Mouse (Mus musculus) Patski (cell line): ENCODE data around the gene Gigyf1. TPM values are rescaled to one million over a fixed set of nuclear protein-coding genes. Genes with fewer than 3 reads are reported as not detected.
A peak's percentile ranks its signal among the peaks of the same experiment; 100 is the strongest.

Source experiments
- ATAC-seq: fragments of 100-300 bp; one replicate; pipeline ENCODE4 v1.8.0; 2021
- CTCF ChIA-PET: fragments of 350-600 bp; sonication (Branson Sonifier 250); formaldehyde crosslinking; loops from one replicate; lab custom pipeline; 2022; ENCODE audit warnings: inconsistent platforms; lab: Charles Lee
- POLR2A ChIA-PET: fragments of 350-600 bp; sonication (Branson Sonifier 250); formaldehyde crosslinking; loops from one replicate; lab custom pipeline; 2022; ENCODE audit warnings: antibody characterized with exemption, inconsistent platforms; lab: Charles Lee
- DNase-seq: peaks from one replicate; pipeline ENCODE4 v3.0.0-alpha.2; 2011; ENCODE audit warnings: low read depth, low spot score
- H3K27me3 ChIP-seq: fragments of 371-371 bp; one replicate; pipeline ENCODE4 v1.5.1; 2021
- CTCF ChIP-seq: fragments of 100-300 bp; IDR thresholded peaks from one replicate; pipeline ENCODE4 v1.5.1; 2021
- in situ Hi-C: fragments of 300-500 bp; cut with MboI; formaldehyde crosslinking; loops from 3 replicates; pipeline ENCODE4 v1.11.1; 2018; ENCODE audit warnings: low pct_unique_long_range_greater_than_20kb, mixed read lengths
- polyA plus RNA-seq: library from polyadenylated mRNA; unstranded; gene quantifications from one replicate; pipeline ENCODE4 v1.2.3, GENCODE M21; 2021

The Gigyf1 gene
- polyA plus RNA-seq, 1 experiment from 2014 or later: 55.9 TPM

DNA sequence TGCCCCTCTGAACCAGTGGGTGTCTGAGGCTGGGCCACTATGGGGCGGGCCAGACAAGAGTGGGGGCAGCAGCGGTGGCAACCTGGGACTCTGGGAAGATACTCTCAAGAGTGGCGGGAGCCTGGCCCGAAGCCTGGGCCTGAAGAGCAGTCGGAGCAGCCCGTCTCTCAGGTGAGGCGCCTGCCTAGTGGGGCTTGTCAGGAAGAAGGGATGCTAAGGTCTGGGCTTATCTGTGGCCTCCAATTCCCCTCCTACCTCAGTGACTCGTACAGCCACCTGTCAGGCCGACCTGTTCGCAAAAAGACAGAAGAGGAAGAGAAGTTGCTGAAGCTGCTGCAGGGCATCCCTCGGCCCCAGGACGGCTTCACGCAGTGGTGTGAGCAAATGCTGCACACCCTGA is 6.3 kb downstream of the Gigyf1 start:
- in situ Hi-C loops: no loop called here
- TF ChIP-seq CTCF: no peak
- DNase-seq: no peak
- POLR2A ChIA-PET: interaction anchor here (2.4 kb wide), 1 partner anchor 7 kb away, joined by 12 read pairs; no protein-coding TSS in a partner anchor
- CTCF ChIA-PET: interaction anchor here (3.6 kb wide), 1 partner anchor 12 kb away, joined by 17 read pairs; no protein-coding TSS in a partner anchor
- no peaks in the 10 kb centered on the region for H3K27me3 ChIP-seq
- ATAC-seq: no peak

DNA sequence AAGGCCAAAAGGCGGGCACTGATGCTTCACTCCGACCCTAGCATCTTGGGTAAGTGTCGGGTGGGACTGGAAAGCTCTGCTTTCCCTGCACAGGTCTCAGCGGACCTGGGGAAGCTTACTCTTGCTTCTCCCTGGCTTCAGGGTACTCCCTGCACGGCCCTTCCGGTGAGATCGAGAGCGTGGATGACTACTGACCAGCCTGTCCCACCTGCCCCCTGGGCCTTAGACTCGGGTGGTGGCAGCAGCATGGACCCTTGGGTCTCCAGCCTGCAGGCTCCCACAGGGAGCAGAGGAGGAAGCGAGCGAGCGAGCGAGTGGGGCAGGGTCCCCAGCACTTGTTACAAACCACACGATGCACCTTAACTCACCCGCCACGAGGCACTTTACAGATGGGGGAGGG is 7.2 kb downstream of the Gigyf1 start:
- ChIA-PET CTCF (interaction anchor here (1.3 to 1.7 kb wide), 3 partner anchors 9 to 13 kb away, joined by 3 to 5 read pairs (median 5); no protein-coding TSS in a partner anchor), POLR2A (interaction anchor here (1.0 to 1.1 kb wide), 2 partner anchors 13 to 14 kb away, joined by 3 to 4 read pairs; no protein-coding TSS in a partner anchor)
- H3K27me3 ChIP-seq: no peaks in the 10 kb centered on the region
- TF ChIP-seq CTCF: no peak
- ATAC-seq: no peak
- no peak for DNase-seq
- in situ Hi-C loops: no loop called here

DNA sequence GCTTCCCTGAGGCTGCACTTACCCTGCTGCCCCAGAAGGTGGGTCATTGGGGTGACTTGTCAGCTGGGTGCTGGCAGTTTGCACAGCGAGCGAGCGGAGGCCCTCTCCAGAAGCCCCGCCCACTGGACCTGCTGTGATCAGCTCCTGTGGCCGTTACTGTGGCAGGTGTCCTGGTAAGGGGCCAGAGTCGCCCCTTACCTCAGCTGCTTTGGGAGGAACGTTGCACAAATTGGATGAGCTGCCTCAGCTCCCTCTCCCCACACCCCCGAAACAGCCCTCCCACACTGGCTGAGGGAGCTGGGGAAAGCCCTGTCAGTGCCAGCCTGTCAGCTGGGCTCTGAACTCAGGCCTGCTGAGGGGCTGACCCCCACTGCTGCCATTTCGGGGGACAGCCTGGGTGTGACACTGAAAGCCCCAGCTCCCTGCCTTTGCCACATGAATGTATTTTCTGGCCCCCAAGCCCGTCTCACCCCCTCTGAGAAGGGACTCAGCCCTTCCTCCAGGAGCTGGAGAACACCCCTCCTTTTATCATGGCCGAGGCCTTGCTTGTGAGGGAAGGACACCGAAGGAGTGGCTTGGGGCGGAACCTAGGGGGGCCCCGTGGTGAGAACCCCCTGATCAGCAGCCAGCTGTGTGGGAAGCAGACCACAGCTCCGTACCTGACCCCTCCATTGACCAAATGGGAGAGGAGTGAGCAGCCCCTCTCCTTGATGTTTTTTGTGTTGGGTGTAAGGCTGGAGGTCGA is 8.0 kb downstream of the Gigyf1 start:
- ChIA-PET CTCF (interaction anchor here (0.6 to 1.7 kb wide), 4 partner anchors 10 to 223 kb away, joined by 3 to 5 read pairs (median 4); no protein-coding TSS in a partner anchor), POLR2A (interaction anchor here (1.0 to 1.6 kb wide), 4 partner anchors 9 to 85 kb away, joined by 3 to 4 read pairs (median 4); no protein-coding TSS in a partner anchor)
- ATAC-seq (no peak), DNase-seq (no peak)
- no peak for TF ChIP-seq CTCF
- in situ Hi-C loops: no loop called here
- H3K27me3 ChIP-seq: no peaks in the 10 kb centered on the region

DNA sequence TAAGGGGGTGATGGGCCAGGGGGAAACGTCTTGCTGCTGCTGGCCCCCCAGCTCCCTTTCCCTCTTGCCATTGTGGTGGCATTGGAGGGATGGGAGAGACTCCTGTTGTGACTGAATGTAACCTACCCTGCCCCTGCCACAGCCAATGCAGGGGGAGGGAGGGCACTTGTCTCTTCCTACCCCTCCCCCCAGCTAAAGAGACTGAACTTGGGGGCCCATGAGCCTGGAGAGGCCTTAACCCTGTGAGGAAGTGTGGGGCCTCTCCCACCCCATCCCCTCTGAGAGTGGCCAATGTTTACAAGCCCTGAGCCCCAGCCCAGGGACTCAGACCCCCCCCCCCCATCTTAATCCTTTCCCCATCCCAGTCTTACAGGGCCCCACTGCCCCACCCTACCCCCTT is 9.1 kb downstream of the Gigyf1 start:
- no peak for DNase-seq
- ATAC-seq: no peak
- ChIA-PET CTCF (no interaction called here), POLR2A (interaction anchor here (1.1 to 1.6 kb wide), 2 partner anchors 9 to 11 kb away, joined by 3 to 4 read pairs; partner anchors contain the start of gene Gigyf1)
- in situ Hi-C loops: no loop called here
- H3K27me3 ChIP-seq: no peaks in the 10 kb centered on the region
- TF ChIP-seq CTCF: no peak

DNA sequence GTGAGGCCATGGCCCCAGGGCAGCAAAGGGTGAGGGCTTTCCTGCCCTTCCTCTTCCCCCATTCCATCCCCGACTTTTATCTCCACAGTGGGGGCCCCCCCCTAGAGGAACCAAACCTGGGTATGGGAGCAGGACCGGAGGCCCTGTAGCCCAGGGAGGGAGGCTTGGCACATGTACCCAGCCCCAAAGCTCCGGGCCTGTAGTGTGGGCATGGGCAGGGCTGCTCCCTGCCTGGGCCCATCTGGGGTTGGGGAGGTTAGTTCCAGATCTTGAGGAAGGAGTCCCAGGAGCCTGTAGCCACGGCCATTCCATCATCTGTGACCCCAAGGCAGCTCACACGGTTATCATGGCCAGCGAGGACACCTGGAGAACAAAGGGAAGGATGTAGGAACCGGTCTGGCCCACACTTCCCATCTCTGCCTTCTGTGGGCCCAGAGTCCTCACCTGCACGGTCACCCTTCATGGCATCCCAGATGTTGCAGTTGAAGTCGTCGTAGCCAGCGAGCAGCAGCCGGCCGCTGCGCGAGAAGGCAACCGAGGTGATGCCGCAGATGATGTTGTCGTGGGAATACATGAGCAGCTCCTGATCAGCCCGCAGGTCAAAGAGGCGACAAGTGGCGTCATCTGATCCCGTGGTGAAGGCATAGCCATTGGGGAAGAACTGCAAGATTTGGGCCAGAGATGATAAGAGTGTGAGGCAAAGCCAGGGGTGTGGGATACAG is 10.1 kb downstream of the Gigyf1 start:
- DNase-seq: no peak
- in situ Hi-C loops: no loop called here
- ChIA-PET CTCF (interaction anchor here (1.1 to 3.7 kb wide), 2 partner anchors 9 to 14 kb away, joined by 3 to 17 read pairs; partner anchors contain the start of gene Gigyf1), POLR2A (interaction anchor here (2.4 kb wide), 1 partner anchor 9 kb away, joined by 9 read pairs; the partner anchor contains the start of gene Gigyf1)
- TF ChIP-seq CTCF: no peak
- no peaks in the 10 kb centered on the region for H3K27me3 ChIP-seq
- no peak for ATAC-seq

DNA sequence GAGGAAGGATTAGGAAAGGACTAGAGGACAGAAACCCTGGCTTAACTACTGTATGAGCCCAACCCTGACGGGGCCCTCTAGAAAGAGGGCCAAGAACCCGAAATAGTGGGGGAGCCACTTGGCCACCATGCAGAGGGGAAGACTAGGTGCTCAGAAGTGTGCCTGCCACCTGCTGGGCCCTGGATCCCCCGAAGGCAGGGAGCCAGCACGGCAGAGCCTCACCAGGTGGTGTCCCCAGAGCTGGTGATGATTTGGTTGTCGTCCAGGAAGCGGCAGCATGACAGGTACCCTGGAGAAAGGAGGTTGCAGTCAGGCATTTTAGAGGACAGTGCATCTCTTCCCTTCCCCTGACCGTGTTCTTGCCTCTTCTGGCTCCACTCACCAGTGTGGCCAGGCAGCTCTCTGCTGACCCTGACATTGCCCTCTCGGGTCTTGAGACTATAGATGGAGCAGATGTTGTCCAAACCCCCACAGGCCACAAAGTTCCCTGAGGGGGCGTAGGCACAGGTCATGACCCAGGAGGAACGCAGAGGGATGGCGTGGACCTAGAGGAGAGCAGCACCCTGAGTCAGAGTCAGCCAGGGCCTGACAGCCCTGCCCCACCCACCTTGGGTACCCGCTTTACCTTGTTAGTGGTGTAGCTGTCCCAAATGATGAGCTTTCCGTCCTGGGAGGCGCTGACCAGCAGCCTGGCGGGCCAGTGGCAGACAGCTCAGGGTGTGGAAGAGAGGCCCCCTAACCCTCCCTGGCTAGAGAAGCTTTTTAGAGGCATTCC is 11.1 kb downstream of the Gigyf1 start:
- no peaks in the 10 kb centered on the region for H3K27me3 ChIP-seq
- no peak for ATAC-seq
- DNase-seq: no peak
- CTCF ChIA-PET: interaction anchor here (3.7 kb wide), 1 partner anchor 10 kb away, joined by 17 read pairs; the partner anchor contains the start of gene Gigyf1
- TF ChIP-seq CTCF: no peak
- POLR2A ChIA-PET: interaction anchor here (0.5 to 2.4 kb wide), 5 partner anchors 8 to 18 kb away, joined by 3 to 9 read pairs (median 5); partner anchors contain the start of gene Gigyf1
- in situ Hi-C loops: no loop called here

DNA sequence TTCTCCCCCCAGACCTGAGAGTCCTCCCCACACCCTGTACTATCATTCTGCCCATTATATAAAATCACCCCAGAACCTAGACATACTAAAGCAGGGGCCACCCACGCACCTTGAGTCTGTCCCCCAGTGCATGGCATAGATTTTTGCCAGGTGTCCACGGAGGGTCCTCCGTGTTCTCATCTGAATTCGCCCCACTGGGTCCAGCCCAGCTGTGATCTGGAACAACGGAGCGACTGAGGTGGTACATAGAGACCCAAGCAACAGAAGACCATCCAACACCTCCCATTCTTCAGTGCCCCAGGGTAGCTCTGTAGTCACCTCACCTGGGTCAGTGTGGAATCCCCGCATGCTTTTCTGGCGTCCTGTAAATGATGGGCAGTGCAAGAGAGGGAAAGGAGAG is 11.7 kb downstream of the Gigyf1 start:
- ChIA-PET POLR2A (interaction anchor here (0.6 to 3.2 kb wide), 5 partner anchors 7 to 71 kb away, joined by 3 to 9 read pairs (median 6); partner anchors contain the start of genes Gigyf1 and Mospd3), CTCF (interaction anchor here (3.7 kb wide), 1 partner anchor 11 kb away, joined by 17 read pairs; the partner anchor contains the start of gene Gigyf1)
- ATAC-seq (no peak), DNase-seq (no peak)
- in situ Hi-C loops: loop anchor here (5.0 kb wide), 3 partner anchors 72 to 232 kb away; partner anchors contain the start of gene Mospd3
- H3K27me3 ChIP-seq: no peaks in the 10 kb centered on the region
- no peak for TF ChIP-seq CTCF

DNA sequence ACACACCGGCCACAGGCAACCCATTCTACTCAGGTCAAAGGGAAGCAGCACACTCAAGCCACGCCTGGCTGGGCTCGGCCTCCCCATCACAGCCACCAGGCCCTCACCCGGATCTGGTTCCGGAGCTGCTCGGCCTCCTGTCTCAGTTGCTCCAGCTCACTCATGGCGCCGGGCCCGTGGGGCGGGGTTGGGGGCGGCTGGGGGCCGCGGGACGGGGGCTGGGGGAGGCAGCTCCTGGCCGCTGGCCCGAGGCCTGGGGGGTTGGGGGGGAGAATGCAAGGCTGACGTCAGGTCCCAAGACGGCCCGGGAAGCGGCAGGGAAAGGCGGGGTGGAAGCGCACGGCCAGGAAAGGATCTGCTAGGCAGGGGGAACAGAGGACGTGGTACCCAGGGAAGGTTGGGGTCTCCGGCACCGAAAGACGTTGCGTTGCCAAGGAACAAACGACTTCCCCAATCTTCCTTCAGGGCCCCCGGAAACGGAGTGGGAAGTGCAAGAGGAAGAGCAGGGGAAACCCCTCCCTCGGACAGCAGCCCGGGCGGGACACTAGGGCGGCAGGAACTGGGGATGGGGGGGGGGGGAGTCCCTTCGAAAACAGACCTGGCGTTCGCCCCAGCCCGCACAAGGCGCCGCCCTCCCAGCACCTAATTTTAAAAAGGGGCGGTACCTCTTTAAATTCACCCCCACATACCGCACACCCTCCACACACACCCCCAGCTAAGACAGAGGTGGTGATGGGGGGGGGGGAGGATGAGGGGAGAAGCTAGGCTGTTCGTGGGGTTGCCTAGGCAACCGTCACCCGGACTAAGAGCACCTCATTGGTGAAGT is 12.5 kb downstream of the Gigyf1 start:
- ChIA-PET POLR2A (interaction anchor here (0.8 to 3.2 kb wide), 12 partner anchors 11 to 116 kb away, joined by 3 to 9 read pairs (median 5); partner anchors contain the start of genes Gigyf1, Irs3 and Mospd3), CTCF (interaction anchor here (1.7 to 3.7 kb wide), 3 partner anchors 12 to 29 kb away, joined by 5 to 17 read pairs (median 11); partner anchors contain the start of genes Gigyf1 and Pop7)
- H3K27me3 ChIP-seq: no peaks in the 10 kb centered on the region
- TF ChIP-seq CTCF: no peak
- in situ Hi-C loops: loop anchor here (5.0 kb wide), 3 partner anchors 72 to 232 kb away; partner anchors contain the start of gene Mospd3
- DNase-seq (no peak), ATAC-seq (peak; percentile 14)
